Mouse (Mus musculus) gastrocnemius, postnatal 10 days (tissue): ENCODE data around the gene Cyp3a59. TPM values are rescaled to one million over a fixed set of nuclear protein-coding genes. Genes with fewer than 3 reads are reported as not detected.
"Not testable (repeated sequence)": the region's sequence is repeated elsewhere in the genome, so short reads cannot be mapped to it uniquely, and the experiment has no call there.

ENCODE experiments used
- DNase-seq: peaks from one replicate; pipeline ENCODE4 v3.0.0; 2021; ENCODE audit warnings: mixed read lengths
- long read RNA-seq, 2 experiments: library from polyadenylated mRNA; stranded (forward); transcript quantifications; one replicate each; pipeline ENCODE4 v2.0.0; 2021
- total RNA-seq, 2 experiments: library from RNA; stranded (reverse); gene quantifications; 2 replicates each; pipeline ENCODE4 v1.2.3; 2021

Cyp3a59 gene
- total RNA-seq = not detected
- long read RNA-seq, experiment 1 = 0 reads
- long read RNA-seq, experiment 2 = 0 reads

DNA sequence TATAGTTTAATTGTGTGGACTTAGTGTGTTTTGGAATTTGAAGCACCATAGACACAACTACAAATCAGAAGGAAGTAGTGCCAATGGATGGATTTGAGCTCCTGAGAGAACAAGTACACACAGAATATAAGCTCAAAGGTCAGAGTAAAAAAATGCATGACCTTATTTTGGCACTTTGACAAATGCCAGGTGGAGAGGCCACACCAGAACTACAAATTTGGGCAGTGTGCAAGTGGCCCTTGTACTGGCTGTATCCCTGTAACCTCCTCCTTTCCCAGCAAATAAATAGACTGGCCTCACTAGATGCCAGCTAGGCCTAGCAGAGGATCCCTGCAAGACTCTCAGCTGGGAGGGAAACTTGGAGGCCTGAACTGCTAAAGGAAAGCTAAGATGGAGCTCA is at the start of gene Cyp3a59:
Gene Cyp3a59 (plus strand): TSS at position 313 of the 400 bp plus-strand sequence.
- DNase-seq = not testable (repeated sequence)

DNA sequence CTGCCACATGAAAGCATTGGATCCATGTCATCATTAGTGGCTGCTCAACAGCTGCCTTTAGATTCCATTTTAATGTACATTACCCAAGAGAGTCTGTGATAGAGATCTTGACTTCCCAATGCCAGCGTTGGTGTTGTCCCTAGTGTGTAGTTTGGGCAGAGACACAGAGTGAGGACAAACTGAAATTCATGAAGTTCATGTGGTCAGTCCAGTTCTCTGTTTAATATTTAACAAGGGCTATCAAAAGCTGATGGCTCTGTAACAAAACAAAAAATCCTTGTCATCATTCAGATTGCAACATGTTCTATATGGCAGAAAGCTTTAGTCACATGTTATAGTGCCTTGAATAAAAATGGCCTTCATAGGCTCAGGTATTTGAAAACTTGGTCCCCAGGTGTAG is 9.0 kb upstream of the Cyp3a59 start:
- no peak for DNase-seq

DNA sequence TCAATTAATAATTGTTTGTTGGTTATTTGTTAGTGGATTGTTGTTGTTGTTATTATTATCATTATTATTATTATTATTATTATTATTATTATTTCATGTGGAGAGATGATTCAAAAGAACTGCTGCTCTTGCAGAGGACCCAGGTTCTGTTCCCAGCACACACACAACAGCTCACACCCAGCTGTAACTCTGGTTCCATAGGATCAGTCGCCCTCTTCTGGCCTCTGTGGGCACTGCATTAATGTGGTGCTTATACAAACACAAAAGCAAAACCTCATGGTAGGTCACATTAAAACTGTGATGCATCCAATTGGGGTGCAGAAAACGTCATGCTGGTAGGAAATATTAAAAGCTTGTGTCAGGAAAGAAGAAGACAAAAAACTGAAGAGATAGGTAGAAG is 68.8 kb downstream of the Cyp3a59 start:
- DNase-seq = no peak

DNA sequence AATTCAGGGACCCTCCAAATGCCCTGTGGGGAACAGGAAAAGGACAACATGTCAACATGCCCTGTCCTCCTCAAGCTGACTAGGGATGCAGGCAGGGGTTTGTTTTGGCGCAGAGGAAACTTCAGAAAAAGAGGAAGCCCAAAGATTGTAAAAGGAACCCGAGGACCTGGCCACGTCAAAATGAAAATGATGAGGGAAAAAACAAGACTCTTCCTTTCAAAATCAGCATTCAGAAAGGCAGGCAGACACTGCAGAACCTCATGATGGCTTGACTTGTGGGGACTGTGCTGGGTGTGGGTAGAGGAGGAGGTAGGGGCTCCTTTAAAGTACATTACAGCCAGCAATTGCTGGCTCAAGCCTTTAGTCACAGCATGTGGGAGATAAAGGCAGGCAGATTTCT is 71.4 kb downstream of the Cyp3a59 start:
- no peak for DNase-seq

DNA sequence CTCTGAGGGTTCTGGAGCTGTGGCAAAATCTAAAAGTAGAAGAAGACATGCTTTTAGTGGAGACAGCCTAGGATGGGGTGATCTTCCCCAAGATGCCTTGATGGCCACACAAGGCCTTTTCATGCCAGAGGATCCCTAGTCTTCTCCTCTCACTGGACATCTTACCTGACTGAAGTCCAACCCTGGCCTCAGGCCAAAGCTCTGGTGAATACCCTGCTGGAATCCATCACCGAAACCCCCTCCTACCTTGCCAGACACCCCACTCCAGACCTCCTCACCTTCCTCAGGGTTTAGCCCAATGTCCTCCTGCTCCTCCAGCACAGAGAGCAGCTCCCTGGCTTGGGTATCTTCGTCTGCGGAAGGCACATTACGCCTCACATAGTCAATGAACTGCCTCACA is 79.3 kb downstream of the Cyp3a59 start:
- not testable (repeated sequence) for DNase-seq

DNA sequence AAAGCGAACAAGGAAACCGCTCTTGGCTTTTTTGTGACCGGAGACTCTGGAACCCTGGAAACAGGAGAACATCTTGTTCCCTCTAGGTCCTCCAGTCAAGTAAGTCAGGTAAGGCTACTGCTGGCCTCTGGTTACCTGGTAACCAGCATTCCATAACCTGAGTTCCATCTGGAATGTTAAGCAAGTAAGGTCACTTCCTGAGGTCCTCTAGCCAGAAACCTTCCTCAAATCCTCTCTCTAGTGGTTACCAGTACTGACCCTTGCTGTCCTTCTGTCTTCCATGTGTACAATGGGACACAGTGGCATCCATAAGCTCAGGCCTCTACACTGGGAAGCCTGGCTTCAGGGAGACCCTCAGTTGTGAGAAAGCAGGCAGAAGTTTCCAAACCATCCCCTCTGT is 81.4 kb downstream of the Cyp3a59 start, which contains the start of gene Gm5565:
Gene Gm5565 (minus strand): TSS at position 101 of the 400 bp plus-strand sequence.
- not testable (repeated sequence) for DNase-seq

Other genes with a start within 250 kb of the Cyp3a59 start
- gene Cyp3a11, start 199.3 kb upstream of the Cyp3a59 start, total RNA-seq = under 1 TPM in 1 of 2 experiments, not detected in 1; 0.29 TPM
- not detected for gene Cyp3a25, start 69.6 kb upstream of the Cyp3a59 start, total RNA-seq
- gene Gm5565, start 81.3 kb downstream of the Cyp3a59 start, total RNA-seq = not detected
- not detected for gene Gm6309, start 91.5 kb downstream of the Cyp3a59 start, total RNA-seq
- gene 1700001J03Rik, start 106.0 kb downstream of the Cyp3a59 start, total RNA-seq = under 1 TPM; 0.65 to 0.87 TPM
- gene Rnf6, start 142.3 kb downstream of the Cyp3a59 start, total RNA-seq = 10 to 100 TPM; 38.7 to 43.0 TPM
- 10 to 100 TPM; 20.5 to 27.2 TPM for gene Cdk8, start 152.0 kb downstream of the Cyp3a59 start, total RNA-seq